Mouse (Mus musculus) lung, postnatal 0 days (tissue): Measurements from ENCODE around the gene Cd4.

ENCODE experiments used
- CTCF ChIP-seq: IDR thresholded peaks from 2 replicates; pipeline ENCODE4 v1.5.1; 2016; ENCODE audit warnings: antibody characterized with exemption, mild to moderate bottlenecking
- EP300 ChIP-seq: IDR thresholded peaks from 2 replicates; pipeline ENCODE4 v1.6.1; 2016; ENCODE audit warnings: antibody characterized with exemption, mild to moderate bottlenecking, control low read depth

GRCm38 (mm10) chr6:124856321-124856720 lies 31.7 kb downstream of the Cd4 start:
- TF ChIP-seq CTCF: no peak
- TF ChIP-seq EP300: no peak
